In the genomic region with DNA sequence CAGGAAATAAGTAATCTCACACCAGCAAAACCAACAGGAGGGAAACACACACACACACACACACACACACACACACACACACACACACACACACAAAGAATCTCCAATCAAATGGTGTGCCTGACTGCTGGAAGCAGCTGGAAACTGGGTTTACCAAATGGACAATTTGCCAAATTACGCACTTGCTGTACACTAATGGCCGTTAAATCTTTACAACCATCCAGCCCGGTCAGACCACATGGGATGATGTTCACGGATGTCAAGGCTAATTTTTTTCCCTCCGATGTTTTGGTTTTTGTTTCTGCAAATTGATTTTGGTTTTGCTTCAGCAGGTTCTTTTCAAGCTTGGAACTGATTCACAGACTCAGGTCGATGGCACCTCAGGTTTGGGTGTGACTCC, we compare ENCODE assay signal across 31 mouse cellular contexts.
"Had no signal": no experiment of that assay in that cellular context is flagged by ENCODE, and none has a peak within 500 bp of the region (broad histone marks: within the 10 kb centered on the region; RNA-seq: fewer than 3 reads in every experiment).

No protein-coding gene starts in this region.

- H3K27ac ChIP-seq: left cerebral cortex, adult 2 months; limb, embryonic 12.5 days; limb, embryonic 13.5 days; liver, embryonic 12.5 days; liver, embryonic 13.5 days; liver, embryonic 14.5 days; liver, embryonic 15.5 days; lung, embryonic 15.5 days; macrophage; midbrain, embryonic 10.5 days; midbrain, embryonic 12.5 days; midbrain, embryonic 13.5 days; midbrain, embryonic 15.5 days had no signal

- H3K4me3 ChIP-seq: left cerebral cortex, adult 2 months; limb, embryonic 12.5 days; limb, embryonic 13.5 days; limb, embryonic 15.5 days; liver, embryonic 12.5 days; liver, embryonic 13.5 days; liver, embryonic 15.5 days; lung, embryonic 15.5 days; megakaryocyte, embryonic 14.5 days; midbrain, embryonic 10.5 days; midbrain, embryonic 12.5 days; midbrain, embryonic 13.5 days; midbrain, embryonic 15.5 days; myocyte had no signal

- H3K9me3 ChIP-seq: limb, embryonic 13.5 days; limb, embryonic 15.5 days; liver, embryonic 12.5 days; liver, embryonic 13.5 days; lung, embryonic 15.5 days; midbrain, embryonic 10.5 days; midbrain, embryonic 12.5 days; midbrain, embryonic 13.5 days; midbrain, embryonic 15.5 days had no signal

- H3K4me1 ChIP-seq: liver, embryonic 12.5 days; liver, embryonic 13.5 days; liver, embryonic 15.5 days; megakaryocyte, embryonic 14.5 days; midbrain, embryonic 10.5 days; midbrain, embryonic 12.5 days; midbrain, embryonic 13.5 days; midbrain, embryonic 15.5 days had no signal

- H3K4me2 ChIP-seq: limb, embryonic 12.5 days; limb, embryonic 13.5 days; limb, embryonic 15.5 days; liver, embryonic 11.5 days; liver, embryonic 12.5 days; liver, embryonic 13.5 days; liver, embryonic 15.5 days; lung, embryonic 14.5 days; lung, embryonic 15.5 days; midbrain, embryonic 11.5 days; midbrain, embryonic 12.5 days; midbrain, embryonic 13.5 days; midbrain, embryonic 15.5 days had no signal

- ATAC-seq: liver, embryonic 12.5 days; liver, postnatal 0 days; lung, postnatal 0 days; midbrain, embryonic 13.5 days; midbrain, embryonic 15.5 days; midbrain, embryonic 16.5 days had no signal

- H3K27me3 ChIP-seq: limb, embryonic 12.5 days; limb, embryonic 13.5 days; limb, embryonic 15.5 days; liver, embryonic 12.5 days; liver, embryonic 13.5 days; liver, embryonic 15.5 days; lung, embryonic 15.5 days; megakaryocyte, embryonic 14.5 days; midbrain, embryonic 12.5 days; midbrain, embryonic 13.5 days; midbrain, embryonic 15.5 days had no signal

- H3K9ac ChIP-seq: limb, embryonic 12.5 days; limb, embryonic 13.5 days; limb, embryonic 15.5 days; liver, embryonic 12.5 days; liver, embryonic 13.5 days; liver, embryonic 14.5 days; liver, embryonic 15.5 days; liver, postnatal 0 days; lung, embryonic 14.5 days; lung, embryonic 15.5 days; midbrain, embryonic 12.5 days; midbrain, embryonic 13.5 days; midbrain, embryonic 15.5 days had no signal

- H3K36me3 ChIP-seq: limb, embryonic 12.5 days; limb, embryonic 13.5 days; limb, embryonic 15.5 days; liver, embryonic 12.5 days; liver, embryonic 13.5 days; liver, embryonic 15.5 days; lung, embryonic 15.5 days; midbrain, embryonic 10.5 days; midbrain, embryonic 12.5 days; midbrain, embryonic 13.5 days; midbrain, embryonic 15.5 days had no signal

- DNase-seq: left cerebral cortex, postnatal 4 days; liver; liver, embryonic 13.5 days; liver, postnatal 0 days; lung, adult 18-20 months; lung, adult 2 months; lung, embryonic 14.5 days; lung, postnatal 10 days; lung, postnatal 14 days; lung, postnatal 36 days; lung, postnatal 4 days; midbrain, embryonic 14.5 days had no signal
